In the genomic region with DNA sequence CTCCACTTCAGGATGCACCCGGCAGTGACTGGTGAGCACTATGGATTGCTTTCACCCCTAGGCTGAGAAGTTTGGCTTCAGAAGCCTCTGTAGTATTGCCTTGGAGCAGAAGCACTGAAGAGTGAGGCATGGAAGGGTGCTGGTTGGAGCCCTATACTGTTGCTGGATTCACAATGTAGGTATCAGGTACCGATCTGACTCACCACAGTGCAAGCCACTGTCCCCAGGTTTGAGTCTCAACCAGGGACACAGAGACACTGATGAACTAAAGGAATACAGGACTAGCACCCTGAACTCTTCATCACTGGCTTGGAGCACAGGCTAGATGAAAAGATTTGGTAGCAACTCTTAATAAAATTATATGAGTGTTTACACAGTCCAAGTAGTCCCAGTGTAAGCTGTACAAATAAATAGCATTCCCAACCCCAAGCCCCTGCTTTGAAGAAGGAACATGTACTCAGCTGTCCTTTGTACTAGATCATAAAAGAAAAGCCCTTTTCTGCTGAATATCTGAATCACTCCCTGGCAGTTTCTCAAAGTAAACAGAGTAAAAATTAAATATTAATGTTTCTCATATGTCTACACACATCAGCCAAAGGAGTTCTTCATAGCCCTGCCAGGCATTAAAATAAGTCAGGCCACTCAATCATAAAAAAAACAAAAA, we compare ENCODE assay signal across 19 mouse cellular contexts.
DNase-seq lines count a peak whose midpoint lies in the region; ATAC-seq and TF ChIP-seq lines count a peak whose summit lies in the region.
"Had no signal": no experiment of that assay in that cellular context is flagged by ENCODE, and none has a peak within 500 bp of the region (broad histone marks: within the 10 kb centered on the region; RNA-seq: fewer than 3 reads in every experiment).

No protein-coding gene starts in this region.

- no peaks in the 10 kb centered on the region for H3K27me3 ChIP-seq in embryonic facial prominence, embryonic 13.5 days
- H3K27me3 ChIP-seq in embryonic facial prominence, embryonic 10.5 days (replicated peaks; ENCODE audit: low read depth, poor library complexity, severe bottlenecking), result no peaks in the 10 kb centered on the region; the same call in 1 of the 2 replicates
- no peaks in the 10 kb centered on the region for H3K27me3 ChIP-seq in limb, embryonic 13.5 days
- H3K27me3 ChIP-seq in limb, embryonic 10.5 days (ENCODE audit: low read depth, poor library complexity, severe bottlenecking), result no peaks in the 10 kb centered on the region
- H3K27me3 ChIP-seq in intestine, postnatal 0 days (replicated peaks; ENCODE audit: control insufficient read depth, insufficient read depth, low read length), result no peaks in the 10 kb centered on the region
- H3K27me3 ChIP-seq: forebrain, embryonic 15.5 days; heart, embryonic 13.5 days; megakaryocyte, embryonic 14.5 days had no signal

- no peak overlapping the region for H3K9ac ChIP-seq in embryonic facial prominence, embryonic 13.5 days
- no peak overlapping the region for H3K9ac ChIP-seq in limb, embryonic 13.5 days
- no peak overlapping the region for H3K9ac ChIP-seq in intestine, postnatal 0 days (ENCODE audit: low read depth, low read length)
- H3K9ac ChIP-seq: forebrain, embryonic 15.5 days; heart, embryonic 13.5 days; liver, postnatal 0 days had no signal

- no peak for TF ChIP-seq CTCF in intestine, postnatal 0 days (IDR thresholded peaks at IDR 0.05; ENCODE audit: low read depth)

- H3K4me1 ChIP-seq in embryonic facial prominence, embryonic 13.5 days, result 0 out of 2 replicates have a peak, but pooled peaks cover 4% of the 10 kb centered on the region
- H3K4me1 ChIP-seq in embryonic facial prominence, embryonic 10.5 days, result peaks cover 2% of the 10 kb centered on the region
- H3K4me1 ChIP-seq in limb, embryonic 13.5 days, result peaks cover 4% of the 10 kb centered on the region
- peaks cover 6% of the 10 kb centered on the region for H3K4me1 ChIP-seq in limb, embryonic 10.5 days
- H3K4me1 ChIP-seq in intestine, postnatal 0 days (replicated peaks; ENCODE audit: control insufficient read depth, insufficient read depth, low read length), result no peaks in the 10 kb centered on the region

- no peak overlapping the region for H3K4me2 ChIP-seq in embryonic facial prominence, embryonic 13.5 days
- no peak overlapping the region for H3K4me2 ChIP-seq in limb, embryonic 13.5 days (replicated peaks)
- H3K4me2 ChIP-seq in intestine, postnatal 0 days (replicated peaks; ENCODE audit: low read depth), result no peak overlapping the region
- H3K4me2 ChIP-seq: forebrain, embryonic 15.5 days; heart, embryonic 13.5 days had no signal

- no peaks in the 10 kb centered on the region for H3K9me3 ChIP-seq in embryonic facial prominence, embryonic 13.5 days
- no peaks in the 10 kb centered on the region for H3K9me3 ChIP-seq in embryonic facial prominence, embryonic 10.5 days
- H3K9me3 ChIP-seq in limb, embryonic 13.5 days, result no peaks in the 10 kb centered on the region
- H3K9me3 ChIP-seq in limb, embryonic 10.5 days (replicated peaks), result no peaks in the 10 kb centered on the region
- no peaks in the 10 kb centered on the region for H3K9me3 ChIP-seq in intestine, postnatal 0 days (ENCODE audit: control insufficient read depth)
- H3K9me3 ChIP-seq: forebrain, embryonic 15.5 days; heart, embryonic 13.5 days had no signal

- no peak overlapping the region for H3K4me3 ChIP-seq in embryonic facial prominence, embryonic 13.5 days
- no peak overlapping the region for H3K4me3 ChIP-seq in embryonic facial prominence, embryonic 10.5 days
- no peak overlapping the region for H3K4me3 ChIP-seq in limb, embryonic 13.5 days
- no peak overlapping the region for H3K4me3 ChIP-seq in limb, embryonic 10.5 days
- H3K4me3 ChIP-seq in intestine, postnatal 0 days (ENCODE audit: low read depth, low read length), result no peak overlapping the region
- H3K4me3 ChIP-seq: forebrain, embryonic 15.5 days; heart, embryonic 13.5 days; megakaryocyte, embryonic 14.5 days had no signal

- 84% methylated on average over 2 of the region's 2 CpGs for WGBS in embryonic facial prominence, embryonic 13.5 days
- WGBS in embryonic facial prominence, embryonic 10.5 days, result 90% methylated on average over 2 of the region's 2 CpGs
- WGBS in limb, embryonic 13.5 days, result 84% methylated on average over 2 of the region's 2 CpGs
- 95% methylated on average over 2 of the region's 2 CpGs for WGBS in limb, embryonic 10.5 days
- WGBS in intestine, postnatal 0 days, result 66% methylated on average over 2 of the region's 2 CpGs

- no peaks in the 10 kb centered on the region for H3K36me3 ChIP-seq in embryonic facial prominence, embryonic 13.5 days
- H3K36me3 ChIP-seq in embryonic facial prominence, embryonic 10.5 days (replicated peaks), result no peaks in the 10 kb centered on the region
- no peaks in the 10 kb centered on the region for H3K36me3 ChIP-seq in limb, embryonic 13.5 days
- H3K36me3 ChIP-seq in limb, embryonic 10.5 days, result no peaks in the 10 kb centered on the region
- no peaks in the 10 kb centered on the region for H3K36me3 ChIP-seq in intestine, postnatal 0 days (ENCODE audit: control insufficient read depth, insufficient read depth)
- H3K36me3 ChIP-seq: forebrain, embryonic 15.5 days; heart, embryonic 13.5 days had no signal

- DNase-seq in embryonic facial prominence, embryonic 10.5 days (ENCODE audit: low spot score), result no peak
- no peak for DNase-seq in limb, embryonic 10.5 days (ENCODE audit: low spot score)
- peak; percentile 72 for DNase-seq in 3T3-L1 (ENCODE audit: low read depth, low spot score)
- DNase-seq in T-cell, adult 2 months (ENCODE audit: low spot score), result no peak
- DNase-seq: adrenal gland, postnatal 10 days; cerebellum, adult 11-12 months; cerebellum, postnatal 36 days; layer of hippocampus, adult 9-11 months; liver; liver, postnatal 0 days; right cerebral cortex, postnatal 4 days; thymus, adult 18-20 months had no signal

- no peak for ATAC-seq in embryonic facial prominence, embryonic 13.5 days (ENCODE audit: insufficient number of reproducible peaks, insufficient read depth, low FRiP score, low TSS enrichment, low read depth)
- ATAC-seq in limb, embryonic 13.5 days (ENCODE audit: low FRiP score, low read depth), result peak; percentile 66
- ATAC-seq in intestine, postnatal 0 days, result peak; percentile 67
- no peak for ATAC-seq in inflammation-experienced regulatory T-cells, adult 6 months
- ATAC-seq: forebrain, embryonic 15.5 days; liver, postnatal 0 days had no signal

- 0 out of 2 replicates have a peak overlapping the region, but pooled peaks have one; percentile 16 for H3K27ac ChIP-seq in embryonic facial prominence, embryonic 13.5 days
- no peak overlapping the region for H3K27ac ChIP-seq in embryonic facial prominence, embryonic 10.5 days (replicated peaks)
- H3K27ac ChIP-seq in limb, embryonic 13.5 days, result no peak overlapping the region
- no peak overlapping the region for H3K27ac ChIP-seq in limb, embryonic 10.5 days
- H3K27ac ChIP-seq in intestine, postnatal 0 days (ENCODE audit: low read depth, low read length), result no peak overlapping the region
- H3K27ac ChIP-seq: forebrain, embryonic 15.5 days; heart, embryonic 13.5 days had no signal

Comparison
In these comparisons a context has a peak if more than half of its experiments do, and no peak if none do; other contexts are left out.
1. ATAC-seq: peak in limb, embryonic 13.5 days (single experiment) and intestine, postnatal 0 days (single experiment); none in embryonic facial prominence, embryonic 13.5 days (single experiment) and inflammation-experienced regulatory T-cells, adult 6 months (single experiment).